Mouse (Mus musculus) common myeloid progenitor, adult 5-6 weeks (primary cell): ENCODE measurements around the gene Otud5. TPM values are rescaled to one million over a fixed set of nuclear protein-coding genes. Genes with fewer than 3 reads are reported as not detected.
A peak's percentile ranks its signal among the peaks of the same experiment; 100 is the strongest.
"Not testable (repeated sequence)": the region's sequence is repeated elsewhere in the genome, so short reads cannot be mapped to it uniquely, and the experiment has no call there.

Experiments
- ATAC-seq: replicated peaks from 2 replicates; pipeline ENCODE4 v1.8.0; 2016; ENCODE audit warnings: low read depth, mild to moderate bottlenecking, moderate TSS enrichment, inconsistent platforms; ENCODE audit not compliant: poor library complexity, severe bottlenecking
- total RNA-seq: library from RNA; stranded (forward); fragments of 200-1000, 187-1606 nt; gene quantifications from 2 replicates; pipeline ENCODE4 v1.2.3, GENCODE M21; 2017

Otud5 gene
- total RNA-seq, result 57.0 and 57.9 TPM in 2 replicates

DNA sequence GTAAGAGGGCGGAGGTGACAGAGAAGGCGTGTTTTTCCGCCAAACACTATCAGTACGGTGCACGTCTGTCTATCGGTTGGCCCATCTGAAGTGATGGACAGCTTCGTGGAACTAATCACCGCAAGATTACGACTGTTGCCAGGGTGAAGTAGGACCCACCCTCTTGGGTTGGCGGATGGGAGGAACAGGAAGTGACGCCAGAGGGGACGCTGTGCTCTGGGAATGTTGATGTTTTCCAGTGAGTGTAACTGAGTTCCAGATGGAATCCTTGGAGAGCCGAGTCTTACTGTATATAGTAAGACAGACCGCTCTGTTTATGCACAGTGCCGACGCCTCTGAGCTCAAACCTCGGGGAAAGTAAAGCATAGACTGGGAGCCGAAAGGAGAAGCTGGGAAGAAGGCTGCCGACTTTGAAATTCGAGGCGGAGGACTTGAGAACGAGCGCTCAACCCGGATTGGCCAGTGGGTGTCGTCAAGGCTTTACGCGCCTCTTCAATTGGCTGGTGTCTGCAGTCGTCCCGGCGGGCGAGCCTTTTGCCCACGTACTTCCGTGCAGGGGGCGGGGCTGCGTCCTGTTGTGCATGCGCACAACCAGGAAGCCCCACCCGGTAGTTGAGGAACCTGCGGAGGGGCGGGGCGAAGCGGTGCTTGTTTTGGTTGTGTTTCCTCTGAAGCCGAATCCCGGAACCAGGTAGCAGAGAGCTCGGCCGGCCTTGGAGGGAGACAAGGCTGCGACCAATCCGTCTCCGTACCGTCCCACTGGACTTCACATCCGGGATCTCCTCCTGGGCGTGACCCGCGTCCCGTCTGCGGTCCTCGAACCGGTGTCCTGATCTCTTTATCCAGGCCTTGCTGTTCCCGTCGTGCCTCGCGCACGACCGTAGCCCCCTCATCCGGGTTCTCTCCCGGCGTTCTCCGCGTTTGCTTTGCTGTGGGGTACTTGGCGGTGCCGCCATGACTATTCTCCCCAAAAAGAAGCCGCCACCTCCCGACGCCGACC lies at the start of gene Otud5:
Otud5 (plus strand) TSS at position 202 of the 1,000 bp plus-strand sequence.
- ATAC-seq, result peak; percentile 87

- ATAC-seq, result peak; percentile 64
Measured at GRCm38 (mm10) chrX:7793361-7793760, 47.8 kb upstream of the Otud5 start.

DNA sequence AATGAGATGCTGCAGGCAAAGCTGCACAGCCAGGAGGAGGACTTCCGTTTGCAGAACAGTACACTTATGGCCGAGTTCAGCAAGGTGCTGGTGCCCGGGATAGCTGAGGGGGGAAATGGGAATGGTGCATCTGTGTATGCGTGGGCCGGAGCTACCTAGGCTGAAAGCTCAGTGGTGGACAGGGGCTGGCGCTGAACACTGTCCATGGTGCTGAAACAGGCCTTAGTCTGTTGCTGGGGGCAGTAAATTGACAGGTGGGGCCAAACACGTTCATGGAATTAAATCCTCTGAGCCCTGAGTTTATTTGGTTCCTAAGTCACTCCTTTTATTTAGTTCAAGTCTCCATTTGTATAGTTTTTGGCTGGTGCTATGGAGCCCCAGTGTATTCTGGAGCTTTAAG lies 46.1 kb upstream of the Otud5 start:
- ATAC-seq, result 0 out of 2 replicates have a peak, but pooled peaks have one; percentile 52

GRCm38 (mm10) chrX:7797327-7797726 lies 43.8 kb upstream of the Otud5 start:
- ATAC-seq, result no peak

DNA sequence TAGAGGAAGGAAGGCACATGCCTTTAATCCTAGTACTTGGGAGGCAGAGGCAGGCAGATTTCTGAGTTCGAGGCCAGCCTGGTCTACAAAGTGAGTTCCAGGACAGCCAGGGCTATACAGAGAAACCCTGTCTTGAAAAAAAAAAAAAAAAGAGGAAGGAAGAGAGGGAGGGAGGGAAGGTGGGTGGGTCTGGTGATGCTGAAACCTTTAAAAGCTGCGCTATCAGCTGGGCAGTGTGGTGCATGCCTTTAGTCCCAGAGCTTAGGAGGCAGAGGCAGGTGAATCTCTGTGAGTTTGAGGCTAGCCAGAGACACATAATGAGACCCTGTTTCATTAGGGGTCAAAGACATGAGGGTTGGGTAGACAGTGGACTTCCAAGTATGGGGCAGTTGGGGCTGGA lies 39.0 kb upstream of the Otud5 start:
- ATAC-seq, result not testable (repeated sequence)

DNA sequence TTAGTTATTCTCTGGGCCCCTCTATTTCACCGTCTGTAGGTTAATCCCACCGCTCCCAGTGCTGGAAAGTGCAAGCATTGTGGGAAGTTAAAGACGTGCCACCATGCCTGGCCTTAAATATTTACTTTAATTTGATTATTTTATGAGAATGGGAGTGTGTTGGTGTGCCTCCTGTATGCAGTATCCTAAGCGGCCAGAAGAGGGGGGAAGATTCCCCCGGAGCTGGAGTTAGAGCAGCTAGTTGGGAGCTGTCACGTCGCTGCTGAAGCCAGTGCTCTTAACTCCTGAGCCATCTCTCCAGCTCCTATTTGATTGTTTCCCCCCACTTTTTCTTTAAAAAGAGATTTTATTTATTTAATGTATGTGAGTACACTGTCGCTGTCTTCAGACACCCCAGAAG lies 26.1 kb upstream of the Otud5 start:
- peak; percentile 63; the same call in 1 of the 2 replicates for ATAC-seq

DNA sequence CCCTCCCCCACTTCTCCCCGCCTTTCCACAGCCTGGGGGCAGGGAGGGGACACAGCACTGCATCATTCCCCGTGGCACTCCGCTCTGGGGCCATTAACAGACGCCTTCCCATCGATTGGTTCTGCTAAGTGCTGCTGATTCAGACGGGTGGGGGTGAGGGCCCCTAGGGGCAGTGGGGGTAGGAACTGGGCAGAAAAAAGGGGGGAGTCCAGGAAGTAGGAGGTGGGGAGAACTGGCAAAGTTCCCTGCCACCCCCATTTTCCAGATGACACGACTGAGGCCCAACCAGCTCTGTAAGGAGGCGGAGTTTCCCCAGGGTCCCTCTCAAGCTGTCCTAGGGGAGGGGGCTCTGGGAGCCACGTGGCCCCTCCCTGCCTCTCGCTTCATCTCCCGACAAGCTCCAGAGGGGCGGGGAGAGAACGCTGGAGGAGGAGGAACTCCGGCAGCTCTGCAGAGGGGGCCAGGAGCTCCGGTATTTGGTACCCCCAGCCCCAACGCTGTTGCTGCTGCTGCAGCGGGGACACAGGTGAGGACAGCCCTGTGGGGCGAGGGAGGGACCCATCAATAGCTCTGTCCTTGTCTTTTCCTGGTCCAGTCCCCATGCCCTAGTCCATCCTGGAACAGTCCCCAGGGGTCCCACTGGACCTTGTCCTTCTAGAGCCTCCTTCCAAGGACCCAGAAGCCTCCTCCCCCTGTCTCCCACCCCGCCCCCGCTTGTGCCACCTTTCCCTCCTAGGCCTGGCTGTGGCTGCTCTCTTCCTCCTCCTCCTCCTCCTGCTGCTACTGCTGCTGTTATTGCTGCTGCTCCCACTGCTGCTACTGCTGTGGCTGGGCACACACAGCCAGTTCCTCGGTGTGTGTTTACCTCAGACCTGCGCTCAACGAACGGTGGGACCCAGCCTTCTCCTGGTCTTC lies 19.0 kb upstream of the Otud5 start, which contains the start of gene Kcnd1:
Kcnd1 (plus strand) TSS at position 425 of the 915 bp plus-strand sequence.
- 0 out of 2 replicates have a peak, but pooled peaks have one; percentile 29 for ATAC-seq

DNA sequence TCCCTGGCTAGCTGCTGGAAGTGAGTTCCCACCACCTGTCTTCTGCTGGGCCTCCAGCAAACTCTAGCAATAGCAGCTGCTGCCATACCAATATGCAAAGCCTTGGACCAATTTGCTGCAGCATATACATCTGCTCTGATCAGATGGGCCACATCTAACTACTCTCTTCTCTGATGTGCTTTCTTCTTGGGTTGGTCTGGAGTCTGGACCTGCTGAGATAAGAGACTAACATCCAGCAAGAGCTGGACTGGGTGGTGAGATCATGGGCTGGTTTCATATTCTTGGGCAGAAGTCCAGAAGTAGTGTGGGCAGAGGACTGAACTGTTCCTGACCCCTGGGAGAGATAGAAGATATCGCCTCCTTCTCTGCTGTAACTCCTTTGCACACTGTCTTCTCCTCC lies 4.0 kb upstream of the Otud5 start:
- no peak for ATAC-seq

DNA sequence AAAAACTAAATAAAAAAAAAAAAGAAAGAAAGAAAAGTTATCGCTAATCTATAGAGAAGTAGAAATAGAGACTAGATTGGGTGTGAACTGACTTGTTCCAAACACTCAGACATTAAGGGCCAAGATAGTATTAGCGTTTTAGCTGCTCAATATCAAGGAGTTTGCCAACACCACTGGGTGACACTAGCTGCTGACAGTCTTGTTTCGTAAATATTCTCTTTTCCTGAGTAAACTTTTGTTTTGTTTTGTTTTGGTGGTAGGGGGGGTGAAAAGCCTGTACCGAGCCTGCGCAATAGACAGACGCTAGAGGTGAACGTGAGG lies 362 bp upstream of the Otud5 start:
- ATAC-seq, result no peak

DNA sequence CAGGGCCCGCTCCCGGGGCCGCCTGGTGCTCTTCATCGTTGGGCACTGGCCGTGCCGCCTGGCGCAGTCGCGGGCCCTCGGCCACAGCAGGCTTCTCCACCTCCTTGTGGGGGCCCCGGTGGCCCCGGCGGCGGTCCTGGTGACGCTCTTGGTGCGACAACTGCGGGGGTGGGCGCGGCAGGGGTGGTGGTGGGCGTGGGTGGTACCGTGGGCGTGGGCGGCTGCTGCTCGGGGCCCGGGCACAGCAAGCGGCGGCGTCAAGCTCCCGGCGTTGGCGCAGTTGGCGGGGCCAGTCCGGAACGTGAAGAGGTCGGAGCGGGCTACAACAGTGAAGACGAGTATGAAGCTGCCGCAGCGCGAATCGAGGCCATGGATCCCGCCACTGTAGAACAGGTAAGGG lies 1.2 kb downstream of the Otud5 start:
- ATAC-seq, result no peak

GRCm38 (mm10) chrX:7847845-7848244 lies 6.7 kb downstream of the Otud5 start:
- ATAC-seq, result no peak

GRCm38 (mm10) chrX:7854578-7854977 lies 13.4 kb downstream of the Otud5 start:
- peak; percentile 71 for ATAC-seq

DNA sequence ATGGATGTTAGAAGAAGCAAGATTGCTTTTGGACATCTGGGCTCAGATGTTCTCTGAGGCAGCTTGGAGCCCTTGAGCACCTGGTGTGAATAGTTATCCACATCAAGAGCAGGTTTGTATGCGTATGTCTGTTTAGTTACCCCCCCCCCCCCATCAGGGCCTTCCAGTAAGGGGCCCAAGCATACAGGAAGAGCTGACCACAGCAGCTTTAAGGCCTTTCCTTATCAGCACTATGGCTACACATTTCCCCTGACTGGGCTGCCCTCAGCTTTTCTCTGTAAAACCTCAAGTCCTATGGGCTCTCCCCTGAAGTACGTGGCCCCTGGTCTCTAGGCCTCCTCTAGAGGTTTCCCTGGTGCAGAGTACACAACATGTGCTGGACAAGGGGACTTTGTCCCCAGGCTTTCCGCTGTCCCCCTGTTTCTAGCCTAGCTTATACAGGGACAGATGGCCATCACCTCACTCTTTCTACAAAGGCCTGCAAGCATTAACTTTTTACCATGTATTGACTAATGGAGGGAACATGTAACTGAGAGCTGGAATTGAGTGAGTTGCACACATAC lies 18.1 kb downstream of the Otud5 start:
- peak; percentile 76 for ATAC-seq

DNA sequence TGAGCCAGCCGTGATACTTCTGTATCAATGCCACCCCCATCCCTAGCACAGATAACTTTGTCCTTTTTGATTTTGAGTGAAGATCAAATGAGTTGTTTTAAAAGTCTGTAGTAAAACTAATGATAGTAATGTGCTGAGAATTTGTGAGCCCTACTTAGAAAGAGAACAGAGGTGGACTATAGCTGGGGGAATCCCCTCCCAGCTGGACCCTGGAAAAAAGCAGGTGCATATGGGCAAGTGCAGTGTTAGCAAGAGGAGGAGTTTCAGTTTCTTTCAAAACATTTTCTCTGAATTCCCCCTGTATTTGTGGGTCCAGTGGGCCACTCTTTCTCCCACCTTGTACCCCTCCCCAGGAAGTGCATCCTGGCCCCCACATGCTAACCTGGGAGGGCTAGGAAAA lies 22.0 kb downstream of the Otud5 start:
- no peak for ATAC-seq

GRCm38 (mm10) chrX:7864551-7864950 lies 23.4 kb downstream of the Otud5 start:
- ATAC-seq, result peak; percentile 42

DNA sequence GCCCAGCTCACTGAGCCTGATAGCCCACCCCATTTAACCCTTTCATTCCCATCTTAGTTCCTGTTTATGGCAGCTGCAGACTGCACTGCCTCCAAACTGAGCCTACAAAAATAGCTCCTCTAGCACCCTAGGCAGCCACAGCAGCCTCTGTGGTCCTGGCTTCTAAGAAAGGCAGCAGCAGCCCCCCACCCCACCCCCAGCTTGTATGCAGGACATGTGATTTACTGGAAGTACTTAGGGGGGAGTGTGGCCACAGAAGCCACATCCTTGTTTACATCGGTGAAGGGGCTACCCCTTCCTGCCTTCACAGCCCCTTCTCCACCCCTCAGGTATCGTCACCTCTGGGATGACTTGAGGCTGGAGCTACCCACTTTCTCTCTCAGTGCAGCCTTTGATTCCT lies 24.2 kb downstream of the Otud5 start:
- peak; percentile 54; the same call in 1 of the 2 replicates for ATAC-seq

- no peak for ATAC-seq
Measured at GRCm38 (mm10) chrX:7865786-7866185, 24.6 kb downstream of the Otud5 start.

DNA sequence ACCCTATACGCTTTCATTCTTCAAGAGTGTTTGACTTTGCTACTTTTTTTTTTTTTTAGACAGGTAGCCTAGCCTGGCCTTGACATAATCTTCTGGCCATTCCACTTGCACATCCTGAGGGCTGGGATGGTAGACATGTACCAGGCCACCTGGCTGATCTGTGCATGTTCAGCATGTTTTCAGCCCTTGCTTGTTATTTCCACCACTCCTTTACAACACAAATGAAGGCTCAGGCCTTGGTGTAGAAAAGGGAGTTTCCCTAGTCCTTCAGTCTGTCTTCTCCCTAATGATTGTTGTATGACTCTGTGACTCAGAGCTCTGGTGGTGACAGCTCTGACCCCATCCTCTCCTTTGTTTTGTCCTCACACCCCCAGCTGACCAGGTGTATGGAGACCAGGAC lies 26.0 kb downstream of the Otud5 start:
- ATAC-seq, result no peak

- no peak for ATAC-seq
Measured at GRCm38 (mm10) chrX:7868506-7868905, 27.3 kb downstream of the Otud5 start.

DNA sequence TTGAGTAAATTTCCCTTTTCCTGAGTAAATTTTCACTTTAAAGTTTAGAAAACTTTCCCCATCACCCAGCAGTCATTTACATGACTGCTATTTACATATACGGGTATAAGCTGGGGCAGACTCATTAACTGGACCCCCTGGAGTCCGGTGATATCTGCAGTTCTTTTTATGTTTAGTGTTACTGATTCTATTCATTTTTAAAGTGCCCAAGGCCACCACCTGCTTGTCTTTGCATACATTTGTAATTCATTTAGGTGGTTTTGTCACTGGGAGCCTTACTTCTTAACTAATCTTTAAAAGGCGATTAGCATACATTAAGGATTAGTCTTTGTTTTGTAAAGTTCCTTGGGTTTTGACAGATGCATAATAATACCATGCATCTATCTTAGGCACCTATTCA lies 28.7 kb downstream of the Otud5 start:
- no peak for ATAC-seq
